Mouse (Mus musculus): ENCODE data around the gene Adarb1. TPM values are rescaled to one million over a fixed set of nuclear protein-coding genes. Genes with fewer than 3 reads are reported as not detected.
"Not testable (repeated sequence)": the region's sequence is repeated elsewhere in the genome, so short reads cannot be mapped to it uniquely, and the experiment has no call there.

Adarb1 gene
- polyA plus RNA-seq, 1 experiment, result 4.5 TPM

- H3ac ChIP-seq (ENCODE audit: control insufficient read depth, insufficient read length), result no peak overlapping the region
- TF ChIP-seq POLR2A (IDR thresholded peaks at IDR 0.05; ENCODE audit: insufficient read length, low read depth) (no peak), CEBPB (IDR thresholded peaks at IDR 0.05; ENCODE audit: insufficient read depth, poor library complexity, severe bottlenecking) (no peak), E2F4 (IDR thresholded peaks at IDR 0.05; ENCODE audit: insufficient read depth) (no peak), MYOG (IDR thresholded peaks at IDR 0.05; ENCODE audit: control insufficient read depth in 1 of 3, insufficient read depth in 1 of 3, insufficient read length in 2 of 3, low read depth in 2 of 3) (no peak), POLR2AphosphoS2 (IDR thresholded peaks at IDR 0.05; ENCODE audit: insufficient read length, low read depth) (no peak), SRF (IDR thresholded peaks at IDR 0.05; ENCODE audit: control insufficient read depth, insufficient read length, low read depth) (no peak), TCF3 (IDR thresholded peaks at IDR 0.05; ENCODE audit: insufficient read length, low read depth) (no peak), REST (IDR thresholded peaks at IDR 0.05; ENCODE audit: insufficient read depth, insufficient read length) (no peak), MAX (IDR thresholded peaks at IDR 0.05; ENCODE audit: low read depth) (no peak), MYOD1 (IDR thresholded peaks at IDR 0.05; ENCODE audit: control insufficient read depth in 1 of 3, insufficient read length in 2 of 3, low read depth in 2 of 3) (no peak), TCF12 (IDR thresholded peaks at IDR 0.05; ENCODE audit: insufficient read depth, poor library complexity, severe bottlenecking) (no peak)
- H3K4me3 ChIP-seq, result no peak overlapping the region
- no peak overlapping the region for H3K4me2 ChIP-seq (ENCODE audit: low read depth)
- no peaks in the 10 kb centered on the region for H3K79me2 ChIP-seq (ENCODE audit: control insufficient read depth, insufficient read depth)
- H3K36me3 ChIP-seq (ENCODE audit: control insufficient read depth, insufficient read depth), result no peaks in the 10 kb centered on the region
- no peaks in the 10 kb centered on the region for H3K27me3 ChIP-seq (ENCODE audit: control insufficient read depth, insufficient read depth, insufficient read length)
These were observed 129.4 kb downstream of the Adarb1 start for GRCm38 (mm10) chr10:77288639-77289195.

GRCm38 (mm10) chr10:77287626-77288025 lies 130.4 kb downstream of the Adarb1 start:
- Histone ChIP-seq H3ac (ENCODE audit: control insufficient read depth, insufficient read length) (no peak overlapping the region), H3K4me3 (no peak overlapping the region), H3K36me3 (ENCODE audit: control insufficient read depth, insufficient read depth) (no peaks in the 10 kb centered on the region), H3K4me2 (ENCODE audit: low read depth) (no peak overlapping the region), H3K79me2 (ENCODE audit: control insufficient read depth, insufficient read depth) (no peaks in the 10 kb centered on the region), H3K27me3 (ENCODE audit: control insufficient read depth, insufficient read depth, insufficient read length) (no peaks in the 10 kb centered on the region)
- no peak for TF ChIP-seq MYOG (IDR thresholded peaks at IDR 0.05; ENCODE audit: control insufficient read depth in 1 of 3, insufficient read depth in 1 of 3, insufficient read length in 2 of 3, low read depth in 2 of 3)
- no peak for TF ChIP-seq MAX (IDR thresholded peaks at IDR 0.05; ENCODE audit: low read depth)
- no peak for TF ChIP-seq USF1 (IDR thresholded peaks at IDR 0.05; ENCODE audit: low read depth)

- Histone ChIP-seq H3K4me3 (no peak overlapping the region), H3K36me3 (ENCODE audit: control insufficient read depth, insufficient read depth) (no peaks in the 10 kb centered on the region), H3ac (ENCODE audit: control insufficient read depth, insufficient read length) (no peak overlapping the region), H3K27me3 (ENCODE audit: control insufficient read depth, insufficient read depth, insufficient read length) (no peaks in the 10 kb centered on the region), H3K4me2 (ENCODE audit: low read depth) (no peak overlapping the region), H3K79me2 (ENCODE audit: control insufficient read depth, insufficient read depth) (no peaks in the 10 kb centered on the region)
- TF ChIP-seq MYOD1 (IDR thresholded peaks at IDR 0.05; ENCODE audit: control insufficient read depth in 1 of 3, insufficient read length in 2 of 3, low read depth in 2 of 3) (no peak), E2F4 (IDR thresholded peaks at IDR 0.05; ENCODE audit: insufficient read depth) (no peak), TCF12 (IDR thresholded peaks at IDR 0.05; ENCODE audit: insufficient read depth, poor library complexity, severe bottlenecking) (no peak), POLR2A (IDR thresholded peaks at IDR 0.05; ENCODE audit: insufficient read length, low read depth) (no peak), REST (IDR thresholded peaks at IDR 0.05; ENCODE audit: insufficient read depth, insufficient read length) (no peak), MYOG (IDR thresholded peaks at IDR 0.05; ENCODE audit: control insufficient read depth in 1 of 3, insufficient read depth in 1 of 3, insufficient read length in 2 of 3, low read depth in 2 of 3) (no peak), TCF3 (IDR thresholded peaks at IDR 0.05; ENCODE audit: insufficient read length, low read depth) (no peak), POLR2AphosphoS2 (IDR thresholded peaks at IDR 0.05; ENCODE audit: insufficient read length, low read depth) (no peak), USF1 (IDR thresholded peaks at IDR 0.05; ENCODE audit: low read depth) (no peak), MAX (IDR thresholded peaks at IDR 0.05; ENCODE audit: low read depth) (no peak), CEBPB (IDR thresholded peaks at IDR 0.05; ENCODE audit: insufficient read depth, poor library complexity, severe bottlenecking) (no peak), SRF (IDR thresholded peaks at IDR 0.05; ENCODE audit: control insufficient read depth, insufficient read length, low read depth) (no peak)
These were observed 133.2 kb downstream of the Adarb1 start for GRCm38 (mm10) chr10:77284832-77285231.

- H3K36me3 ChIP-seq (ENCODE audit: control insufficient read depth, insufficient read depth), result no peaks in the 10 kb centered on the region
- H3K4me2 ChIP-seq (ENCODE audit: low read depth), result no peak overlapping the region
- H3K27me3 ChIP-seq (ENCODE audit: control insufficient read depth, insufficient read depth, insufficient read length), result no peaks in the 10 kb centered on the region
- TF ChIP-seq TCF3 (IDR thresholded peaks at IDR 0.05; ENCODE audit: insufficient read length, low read depth) (no peak), MYOD1 (IDR thresholded peaks at IDR 0.05; ENCODE audit: control insufficient read depth in 1 of 3, insufficient read length in 2 of 3, low read depth in 2 of 3) (no peak), SRF (IDR thresholded peaks at IDR 0.05; ENCODE audit: control insufficient read depth, insufficient read length, low read depth) (no peak), MYOG (IDR thresholded peaks at IDR 0.05; ENCODE audit: control insufficient read depth in 1 of 3, insufficient read depth in 1 of 3, insufficient read length in 2 of 3, low read depth in 2 of 3) (no peak), CEBPB (IDR thresholded peaks at IDR 0.05; ENCODE audit: insufficient read depth, poor library complexity, severe bottlenecking) (no peak), MAX (IDR thresholded peaks at IDR 0.05; ENCODE audit: low read depth) (no peak), POLR2AphosphoS2 (IDR thresholded peaks at IDR 0.05; ENCODE audit: insufficient read length, low read depth) (no peak), TCF12 (IDR thresholded peaks at IDR 0.05; ENCODE audit: insufficient read depth, poor library complexity, severe bottlenecking) (no peak), USF1 (IDR thresholded peaks at IDR 0.05; ENCODE audit: low read depth) (no peak), REST (IDR thresholded peaks at IDR 0.05; ENCODE audit: insufficient read depth, insufficient read length) (no peak), E2F4 (IDR thresholded peaks at IDR 0.05; ENCODE audit: insufficient read depth) (no peak), POLR2A (IDR thresholded peaks at IDR 0.05; ENCODE audit: insufficient read length, low read depth) (no peak)
- H3ac ChIP-seq (ENCODE audit: control insufficient read depth, insufficient read length), result no peak overlapping the region
- H3K4me3 ChIP-seq, result no peak overlapping the region
- no peaks in the 10 kb centered on the region for H3K79me2 ChIP-seq (ENCODE audit: control insufficient read depth, insufficient read depth)
These were observed 135.2 kb downstream of the Adarb1 start for GRCm38 (mm10) chr10:77282822-77283221.

GRCm38 (mm10) chr10:77282085-77282484 lies 136.0 kb downstream of the Adarb1 start:
- H3K4me3 ChIP-seq; H3K27me3 ChIP-seq (ENCODE audit: control insufficient read depth, insufficient read depth, insufficient read length); H3K79me2 ChIP-seq (ENCODE audit: control insufficient read depth, insufficient read depth); H3K36me3 ChIP-seq (ENCODE audit: control insufficient read depth, insufficient read depth); H3ac ChIP-seq (ENCODE audit: control insufficient read depth, insufficient read length); H3K4me2 ChIP-seq (ENCODE audit: low read depth): not testable (repeated sequence)

Measured in myocyte (in vitro differentiated cells).